Mouse (Mus musculus): ENCODE measurements around the gene Crip2. TPM values are rescaled to one million over a fixed set of nuclear protein-coding genes. Genes with fewer than 3 reads are reported as not detected.

Crip2 gene
- total RNA-seq, 2 experiments from 2014 or later, result 110 to 113 TPM

- DNase-seq (ENCODE audit: extremely low spot score in 1 of 2, low spot score in 1 of 2), result no peak
These were observed 9.3 kb upstream of the Crip2 start for GRCm38 (mm10) chr12:113130732-113131131.

GRCm38 (mm10) chr12:113131601-113132000, 8.4 kb upstream of the Crip2 start:
- DNase-seq (ENCODE audit: extremely low spot score in 1 of 2, low spot score in 1 of 2), result no peak

GRCm38 (mm10) chr12:113132567-113132966, 7.5 kb upstream of the Crip2 start:
- no peak for DNase-seq (ENCODE audit: extremely low spot score in 1 of 2, low spot score in 1 of 2)

DNA sequence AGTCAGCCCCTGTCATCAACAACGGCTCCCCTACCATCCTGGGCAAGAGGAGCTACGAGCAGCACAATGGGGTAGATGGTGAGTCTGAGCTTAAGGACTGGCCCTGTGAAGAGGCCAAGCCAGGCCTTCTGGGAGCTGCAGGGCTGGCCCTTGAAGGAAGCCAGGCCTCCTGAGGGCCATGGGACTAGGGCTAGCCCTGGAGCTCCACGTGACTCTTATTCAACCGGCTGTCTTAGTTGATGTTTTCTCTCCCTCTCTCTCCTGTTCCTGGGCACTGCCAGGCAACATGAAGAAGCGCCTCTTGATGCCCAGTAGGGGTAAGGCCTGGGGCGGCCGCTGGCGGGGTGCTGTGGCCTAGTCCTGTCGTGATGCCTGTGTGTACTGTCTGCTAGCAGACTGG, 6.8 kb upstream of the Crip2 start:
- DNase-seq (ENCODE audit: extremely low spot score in 1 of 2, low spot score in 1 of 2), result no peak

GRCm38 (mm10) chr12:113133861-113134403, 6.1 kb upstream of the Crip2 start:
- DNase-seq (ENCODE audit: extremely low spot score in 1 of 2, low spot score in 1 of 2), result no peak

GRCm38 (mm10) chr12:113134502-113134901, 5.5 kb upstream of the Crip2 start:
- DNase-seq (ENCODE audit: extremely low spot score in 1 of 2, low spot score in 1 of 2), result no peak

DNA sequence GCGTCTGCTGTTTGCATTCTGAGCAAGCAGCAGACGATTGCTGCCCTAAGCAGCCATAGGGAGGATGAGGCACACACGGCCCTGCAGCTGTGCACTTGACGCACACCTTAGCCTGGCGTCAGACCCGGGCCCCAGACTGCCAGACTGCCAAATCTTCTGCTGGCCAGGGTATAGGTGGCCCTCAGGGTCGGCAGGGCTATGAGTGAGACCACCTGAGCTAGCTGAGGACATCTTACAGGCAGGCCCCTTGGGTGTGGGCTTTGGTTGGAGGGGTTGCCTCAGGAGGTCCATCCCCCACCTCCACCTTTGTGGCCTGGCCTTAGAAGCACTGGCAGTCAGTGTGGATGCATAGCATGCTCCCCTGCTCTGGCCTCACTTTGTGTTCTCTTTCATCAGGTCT, 4.6 kb upstream of the Crip2 start:
- no peak for DNase-seq (ENCODE audit: extremely low spot score in 1 of 2, low spot score in 1 of 2)

DNA sequence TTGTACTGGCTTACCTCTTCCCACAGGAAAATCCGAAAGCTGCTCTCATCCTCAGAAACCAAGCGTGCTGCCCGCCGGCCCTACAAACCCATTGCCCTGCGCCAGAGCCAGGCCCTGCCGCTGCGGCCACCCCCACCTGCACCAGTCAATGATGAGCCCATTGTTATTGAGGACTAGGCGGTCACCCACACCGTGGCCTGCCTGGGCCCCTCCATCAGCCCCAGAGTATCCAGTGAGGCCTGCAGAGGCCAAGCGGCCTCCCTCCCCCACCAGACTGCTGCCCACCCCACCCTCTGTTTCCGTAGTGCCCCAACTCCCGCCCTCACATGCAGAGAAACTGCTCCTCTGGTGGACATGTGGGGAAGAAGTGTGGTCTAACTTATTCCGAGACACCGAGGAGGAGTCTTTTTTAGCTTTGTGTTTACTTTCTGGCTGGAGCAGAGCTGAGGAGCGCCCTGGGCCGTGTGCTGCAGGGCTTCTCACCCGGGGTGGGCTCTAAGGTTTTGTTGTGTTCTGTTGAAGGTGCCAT, 3.5 kb upstream of the Crip2 start:
- no peak for DNase-seq (ENCODE audit: extremely low spot score in 1 of 2, low spot score in 1 of 2)

- DNase-seq (ENCODE audit: extremely low spot score in 1 of 2, low spot score in 1 of 2), result no peak
These were observed 2.5 kb upstream of the Crip2 start for GRCm38 (mm10) chr12:113137260-113138213.

DNA sequence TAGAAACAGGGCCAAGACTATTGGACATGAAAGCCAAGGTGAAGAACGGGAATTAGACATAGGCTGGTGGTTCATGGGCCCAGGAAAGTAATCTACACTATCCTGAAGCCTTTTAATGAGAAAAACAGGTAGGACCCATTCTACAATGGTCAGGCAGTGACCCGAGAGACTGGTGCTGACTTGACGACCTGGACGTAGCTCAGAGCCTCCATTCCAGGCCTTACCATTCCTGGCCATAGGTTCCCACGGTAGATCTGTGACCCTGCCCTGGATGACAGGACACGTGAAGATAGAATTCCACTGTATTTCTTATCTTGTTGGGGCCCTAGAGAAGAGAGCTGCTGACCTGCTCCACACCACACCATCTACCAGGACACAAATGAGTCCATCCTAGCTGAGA, 1.7 kb upstream of the Crip2 start:
- DNase-seq (ENCODE audit: extremely low spot score in 1 of 2, low spot score in 1 of 2), result no peak

DNA sequence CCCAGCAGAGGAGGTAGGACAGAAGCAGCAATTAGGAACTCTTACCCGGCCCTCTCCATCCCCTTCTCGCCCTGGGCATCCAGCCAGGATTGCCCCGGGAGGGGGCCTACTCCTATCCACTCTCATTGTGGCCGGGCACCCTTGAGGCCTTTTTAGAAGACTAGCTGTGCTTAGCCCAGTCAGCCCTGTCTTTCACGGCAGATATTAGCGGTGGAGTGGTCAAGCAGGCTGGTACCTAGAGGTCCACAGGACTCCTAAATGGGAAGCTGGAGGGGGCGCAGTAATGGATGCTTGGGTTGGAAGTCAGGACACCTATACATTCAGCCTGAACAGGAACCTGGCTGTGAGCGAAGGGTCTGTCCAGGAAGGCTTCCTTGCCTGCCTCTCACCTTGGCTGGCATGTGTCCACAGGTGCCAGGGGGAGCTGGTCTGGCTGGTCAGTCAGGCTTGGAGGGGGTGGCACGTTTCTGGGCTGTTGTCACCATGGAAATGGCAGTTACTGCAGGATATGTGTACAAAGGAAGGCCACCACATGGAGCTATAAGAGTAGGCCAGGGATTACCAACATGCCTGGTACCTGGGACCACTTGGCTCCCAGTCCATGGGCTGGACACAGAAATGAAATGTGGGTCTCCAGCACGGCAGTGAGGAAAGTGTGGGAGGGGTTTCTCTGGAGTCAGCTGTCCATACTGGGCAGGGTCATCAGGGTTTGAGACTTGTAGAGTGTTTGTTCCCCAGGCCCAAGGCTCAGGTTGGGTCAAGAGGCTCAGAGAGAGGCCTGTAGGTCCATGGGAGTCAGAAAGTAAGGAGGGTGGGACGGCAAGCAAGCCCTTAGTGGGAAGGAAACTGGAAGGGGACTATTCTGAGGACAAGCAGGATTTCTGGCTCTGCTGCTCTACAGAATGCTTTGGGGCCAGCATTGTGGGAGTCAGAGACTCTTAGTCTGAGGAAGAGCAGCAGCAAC, 853 bp upstream of the Crip2 start:
- no peak for DNase-seq (ENCODE audit: extremely low spot score in 1 of 2, low spot score in 1 of 2)

DNA sequence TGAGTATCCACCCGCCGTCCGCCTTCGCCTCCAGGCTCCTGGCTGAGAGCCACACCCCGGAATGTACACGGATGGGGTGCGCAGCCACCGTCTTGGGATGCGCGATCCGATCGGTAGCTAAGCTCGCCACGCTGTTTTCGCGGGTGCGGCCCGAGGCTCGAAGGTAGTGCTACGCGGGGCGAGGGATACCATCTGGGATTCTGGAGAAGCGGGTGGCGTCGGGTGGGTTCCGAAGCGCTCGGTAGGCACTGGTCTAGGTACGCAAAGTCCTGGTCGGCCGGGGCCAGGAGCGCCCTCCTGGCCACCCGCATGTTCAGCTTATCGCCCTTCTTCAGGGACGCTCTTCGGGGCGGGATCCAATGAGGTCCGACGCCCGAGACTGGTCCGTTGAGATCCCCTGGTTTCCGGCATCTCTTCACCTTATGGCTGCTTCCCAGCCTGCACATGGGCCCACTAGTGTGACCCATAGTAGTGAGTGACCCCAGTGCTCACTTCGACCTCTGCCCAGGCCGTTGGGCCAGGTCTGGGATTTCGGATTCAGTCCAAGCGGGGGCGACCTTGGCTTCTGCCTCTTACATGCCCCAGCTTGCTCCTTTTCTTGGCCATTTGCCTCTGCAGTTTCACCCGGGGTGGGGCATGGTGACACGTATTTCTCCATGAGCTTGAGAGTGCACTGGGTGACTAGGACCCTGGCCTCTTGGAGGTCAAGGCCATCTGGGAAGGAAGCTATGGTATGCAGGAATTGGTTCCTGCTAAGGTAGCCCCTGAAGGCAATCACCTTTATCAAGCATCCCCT, 778 bp downstream of the Crip2 start:
- no peak for DNase-seq (ENCODE audit: extremely low spot score in 1 of 2, low spot score in 1 of 2)

DNA sequence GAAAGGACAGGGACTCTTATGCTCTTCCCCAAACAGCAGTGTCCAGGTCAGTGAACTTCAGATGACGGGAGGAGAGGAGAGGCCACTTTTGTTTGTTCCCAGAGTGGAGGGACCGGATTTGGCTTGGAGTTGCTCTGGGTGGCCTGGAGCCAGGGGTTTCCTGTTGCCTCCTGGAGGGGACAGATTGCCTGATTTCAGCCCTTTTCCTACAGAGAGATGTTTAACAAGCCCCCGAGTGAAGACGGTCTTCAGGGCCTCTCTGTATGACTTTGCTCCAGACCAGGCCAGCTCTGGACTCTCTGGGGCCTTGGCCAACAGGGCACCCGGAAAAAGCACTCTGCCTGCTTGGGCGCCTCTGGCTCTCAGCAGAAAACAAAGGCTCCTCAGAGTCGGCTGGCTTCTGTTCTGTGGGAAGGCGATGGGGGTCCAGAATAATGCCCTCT, 1.5 kb downstream of the Crip2 start:
- DNase-seq (ENCODE audit: extremely low spot score in 1 of 2, low spot score in 1 of 2), result peak in 1 of 2 experiments; percentile 31

GRCm38 (mm10) chr12:113142021-113142975, 2.3 kb downstream of the Crip2 start:
- DNase-seq (ENCODE audit: extremely low spot score in 1 of 2, low spot score in 1 of 2), result peak in 1 of 2 experiments; percentile 32

DNA sequence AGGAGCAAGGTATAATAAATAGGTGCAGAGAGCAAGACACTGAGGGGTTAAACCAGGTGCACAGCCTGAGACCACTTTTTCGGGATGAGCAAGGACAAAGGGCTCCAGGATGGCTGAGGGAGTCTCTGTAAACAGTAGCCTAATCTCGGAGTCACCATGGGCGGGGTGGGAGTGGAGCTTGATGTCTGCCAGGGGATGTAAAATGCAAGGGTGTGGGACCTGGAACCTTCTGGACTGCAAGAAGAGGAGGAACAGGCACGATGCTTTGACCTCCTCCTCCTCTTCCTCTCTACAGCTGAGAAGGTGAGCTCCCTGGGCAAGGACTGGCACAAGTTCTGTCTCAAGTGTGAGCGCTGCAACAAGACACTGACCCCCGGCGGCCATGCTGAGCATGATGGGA, 3.1 kb downstream of the Crip2 start:
- DNase-seq (ENCODE audit: extremely low spot score in 1 of 2, low spot score in 1 of 2), result no peak

GRCm38 (mm10) chr12:113144001-113144756, 4.1 kb downstream of the Crip2 start:
- DNase-seq (ENCODE audit: extremely low spot score in 1 of 2, low spot score in 1 of 2), result peak in 1 of 2 experiments; percentile 46

GRCm38 (mm10) chr12:113144886-113145285, 4.8 kb downstream of the Crip2 start:
- DNase-seq (ENCODE audit: extremely low spot score in 1 of 2, low spot score in 1 of 2), result no peak

DNA sequence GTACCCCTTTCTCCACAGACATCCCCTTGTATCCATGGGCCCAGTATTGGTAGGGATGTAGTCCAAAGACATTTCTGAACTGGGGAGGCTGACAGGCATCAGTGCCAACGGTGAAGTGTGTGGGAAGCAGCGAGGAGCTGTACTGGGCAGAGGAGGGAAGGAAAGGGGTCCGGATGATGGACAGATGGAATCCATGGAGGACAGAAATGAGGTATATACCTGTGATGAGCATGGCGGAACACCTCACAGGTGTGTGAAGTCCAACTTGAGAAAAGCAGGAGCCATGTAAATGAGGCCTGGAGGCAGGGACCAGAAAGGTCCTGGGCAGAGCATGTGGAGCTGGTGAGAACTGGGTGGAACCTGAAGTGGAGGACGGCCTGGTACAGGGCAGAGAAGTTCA, 5.6 kb downstream of the Crip2 start:
- no peak for DNase-seq (ENCODE audit: extremely low spot score in 1 of 2, low spot score in 1 of 2)

All from layer of hippocampus, postnatal 25 days (tissue).